Mouse (Mus musculus) frontal cortex, postnatal 14 days (tissue): Measurements from ENCODE around the gene Kalrn.
A peak's percentile ranks its signal among the peaks of the same experiment; 100 is the strongest.
"Not testable (repeated sequence)": the region's sequence is repeated elsewhere in the genome, so short reads cannot be mapped to it uniquely, and the experiment has no call there.

Source experiments
- DNase-seq, 2 experiments: peaks; one replicate each; pipeline ENCODE4 v3.0.0; 2022; ENCODE audit warnings: low spot score in 2 of 2

Gene Kalrn

GRCm38 (mm10) chr16:34110840-34111625, 462.3 kb downstream of the Kalrn start:
- DNase-seq = no peak

- DNase-seq = no peak
Measured at GRCm38 (mm10) chr16:34104427-34104826, 468.9 kb downstream of the Kalrn start.

- no peak for DNase-seq
Measured at GRCm38 (mm10) chr16:34102742-34103141, 470.6 kb downstream of the Kalrn start.

GRCm38 (mm10) chr16:34099795-34100194, 473.5 kb downstream of the Kalrn start:
- no peak for DNase-seq

GRCm38 (mm10) chr16:34095548-34096141, 477.7 kb downstream of the Kalrn start:
- DNase-seq = peak in 1 of 2 experiments; percentile 23

- DNase-seq = no peak
Measured at GRCm38 (mm10) chr16:34095093-34095465, 478.3 kb downstream of the Kalrn start.

- peak in 1 of 2 experiments; percentile 35 for DNase-seq
Measured at GRCm38 (mm10) chr16:34094446-34095092, 478.8 kb downstream of the Kalrn start.

GRCm38 (mm10) chr16:34093734-34094445, 479.4 kb downstream of the Kalrn start:
- DNase-seq = no peak

GRCm38 (mm10) chr16:34089528-34090095, 483.7 kb downstream of the Kalrn start:
- no peak for DNase-seq

- no peak for DNase-seq
Measured at GRCm38 (mm10) chr16:34089022-34089421, 484.3 kb downstream of the Kalrn start.

- no peak for DNase-seq
Measured at GRCm38 (mm10) chr16:34088331-34088730, 485.0 kb downstream of the Kalrn start.

- DNase-seq = no peak
Measured at GRCm38 (mm10) chr16:34084135-34084920, 489.0 kb downstream of the Kalrn start.

- DNase-seq = no peak
Measured at GRCm38 (mm10) chr16:34082494-34083469, 490.6 kb downstream of the Kalrn start.

- DNase-seq = no peak
Measured at GRCm38 (mm10) chr16:34081683-34082438, 491.5 kb downstream of the Kalrn start.

- not testable (repeated sequence) for DNase-seq
Measured at GRCm38 (mm10) chr16:34081314-34081682, 492.0 kb downstream of the Kalrn start.

GRCm38 (mm10) chr16:34080818-34081217, 492.5 kb downstream of the Kalrn start:
- no peak for DNase-seq

GRCm38 (mm10) chr16:34079511-34079910, 493.8 kb downstream of the Kalrn start:
- no peak for DNase-seq

- DNase-seq = peak in 1 of 2 experiments; percentile 24
Measured at GRCm38 (mm10) chr16:34078732-34079131, 494.6 kb downstream of the Kalrn start.

- no peak for DNase-seq
Measured at GRCm38 (mm10) chr16:34076101-34076500, 497.2 kb downstream of the Kalrn start.
